Mouse (Mus musculus) gastrocnemius, postnatal 25 days (tissue): Measurements from ENCODE around the gene Dcx. TPM values are rescaled to one million over a fixed set of nuclear protein-coding genes. Genes with fewer than 3 reads are reported as not detected.
A peak's percentile ranks its signal among the peaks of the same experiment; 100 is the strongest.

ENCODE experiments used
- DNase-seq: peaks from one replicate; pipeline ENCODE4 v3.0.0; 2022
- microRNA-seq, 2 experiments: library from miRNA; unstranded; fragments of <30 nt; microRNA quantifications; one replicate each; pipeline ENCODE4 v1.2.0; 2021; ENCODE audit warnings: borderline replicate concordance in 2 of 2
- total RNA-seq, 2 experiments: library from RNA; stranded (reverse); gene quantifications; 1 replicate in 1 of 2; 2 replicates in 1 of 2; pipeline ENCODE4 v1.2.3; 2021

Gene Dcx
- total RNA-seq, 2 experiments from 2014 or later, result 0.16 TPM; not detected in 1

DNA sequence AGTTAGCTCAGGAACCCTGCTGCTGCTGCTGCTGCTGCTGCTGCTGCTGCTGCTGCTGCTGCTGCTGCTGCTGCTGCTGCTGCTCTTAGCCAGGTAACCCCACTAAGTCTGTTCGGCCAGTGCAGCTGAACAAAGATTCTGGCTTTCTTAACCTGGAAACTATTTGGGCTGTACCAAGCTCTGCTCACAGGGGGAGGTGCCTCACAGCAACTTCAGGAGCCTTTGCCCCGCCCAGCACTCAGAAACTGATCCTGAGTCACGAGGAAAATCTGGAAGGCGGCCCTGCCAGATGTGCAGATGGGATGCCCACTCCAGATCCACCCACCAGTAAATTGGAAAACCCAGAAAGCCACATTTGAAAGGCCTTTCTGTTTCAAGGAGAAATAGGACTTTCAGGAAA lies 105.9 kb downstream of the Dcx start, which contains the start of gene Capn6:
Gene Capn6 (minus strand): TSS at position 203 of the 400 bp plus-strand sequence.
- DNase-seq, result peak; percentile 34

DNA sequence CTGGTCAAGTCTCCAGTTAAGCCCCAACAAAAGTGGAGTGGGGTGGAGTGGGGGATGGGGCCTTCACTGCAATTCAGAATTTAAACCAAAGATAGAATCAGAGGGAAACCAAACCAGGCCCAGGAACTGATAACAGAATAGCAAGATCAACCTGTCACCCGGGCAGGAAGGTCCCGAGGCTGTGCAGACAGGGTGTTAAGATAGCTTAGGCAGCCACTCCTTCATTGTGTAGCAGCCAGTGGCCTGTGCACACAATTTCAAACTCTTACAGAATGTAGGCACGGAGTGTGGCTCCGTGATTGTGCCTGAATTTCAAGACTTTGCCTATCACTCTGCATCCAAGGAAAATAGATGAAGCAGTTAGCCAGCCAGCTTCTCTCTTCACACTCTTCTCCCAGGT lies 106.6 kb downstream of the Dcx start:
- no peak for DNase-seq

DNA sequence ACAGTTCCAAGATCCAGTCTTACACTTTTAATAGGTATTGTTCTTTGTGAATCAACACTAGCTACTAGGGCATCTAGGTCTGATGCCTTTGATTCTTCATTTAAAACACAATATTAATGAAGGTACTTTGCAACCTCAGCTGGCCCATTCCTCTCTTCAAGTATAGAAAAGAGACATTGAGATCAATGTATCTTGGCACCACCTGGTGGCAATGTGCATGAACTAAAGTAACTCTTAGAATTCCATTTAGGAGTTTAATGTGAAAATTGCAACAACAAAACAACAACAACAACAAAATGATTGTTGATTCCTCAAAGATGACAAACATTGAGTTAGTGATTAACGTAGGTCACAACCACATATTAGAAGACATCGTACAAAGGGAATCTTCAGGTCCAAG lies 114.2 kb downstream of the Dcx start:
- DNase-seq, result no peak

DNA sequence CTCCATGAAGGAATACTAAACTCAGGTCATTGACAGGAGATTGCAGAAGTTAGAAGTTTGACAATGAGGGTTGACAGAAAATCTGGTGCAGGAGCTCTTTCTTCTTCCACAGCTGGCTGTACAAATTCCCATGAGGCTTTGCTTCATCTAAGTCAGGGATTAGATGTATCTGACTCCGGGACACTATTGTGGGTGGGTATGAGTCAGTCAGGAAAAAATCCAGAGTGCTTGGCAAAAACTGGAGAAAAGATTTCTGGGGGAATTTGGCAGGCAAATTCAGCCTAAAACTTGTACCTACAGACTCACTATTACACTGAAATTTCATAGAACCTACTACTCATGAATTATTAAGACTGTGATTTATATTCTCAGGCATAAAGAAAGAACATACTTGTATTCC lies 117.2 kb downstream of the Dcx start:
- DNase-seq, result no peak

Small RNA genes lying within 50 kb of the gene (microRNA-seq; reads per million reads assigned to microRNA genes)
- gene Gm47298, result 0 to 0.26 reads per million in 2 experiments

Other genes with a start within 250 kb of the Dcx start
- 1 to 10 TPM; 7.6 to 8.2 TPM for gene Capn6, start 105.9 kb downstream of the Dcx start, total RNA-seq
- under 1 TPM in 1 of 2 experiments, not detected in 1; 0.08 TPM for gene A730046J19Rik, start 220.4 kb upstream of the Dcx start, total RNA-seq